Mouse (Mus musculus) intestine, embryonic 15.5 days (tissue): ENCODE data around the gene Utp6. TPM values are rescaled to one million over a fixed set of nuclear protein-coding genes. Genes with fewer than 3 reads are reported as not detected.
"Not testable (repeated sequence)": the region's sequence is repeated elsewhere in the genome, so short reads cannot be mapped to it uniquely, and the experiment has no call there.

Source experiments
- ATAC-seq: fragments of 200-750 bp; cut with Nextera tagmentation; 2 replicates; pipeline ENCODE4 v1.8.0; 2017; ENCODE audit warnings: moderate TSS enrichment, moderate library complexity
- H3K27ac ChIP-seq: fragments of 300-500 bp; sonication (generic); 2 replicates; pipeline ENCODE4 v1.5.1; 2015; ENCODE audit warnings: mild to moderate bottlenecking, inconsistent platforms
- H3K27me3 ChIP-seq: fragments of 300-500 bp; sonication (generic); replicated peaks from 2 replicates; pipeline ENCODE4 v1.6.1; 2015; ENCODE audit warnings: inconsistent platforms
- H3K36me3 ChIP-seq: fragments of 300-500 bp; sonication (generic); 2 replicates; pipeline ENCODE4 v1.6.1; 2015; ENCODE audit warnings: inconsistent platforms
- H3K4me1 ChIP-seq: fragments of 300-500 bp; sonication (generic); replicated peaks from 2 replicates; pipeline ENCODE4 v1.6.1; 2015; ENCODE audit warnings: inconsistent platforms
- H3K4me2 ChIP-seq: fragments of 300-500 bp; sonication (generic); replicated peaks from 2 replicates; pipeline ENCODE4 v1.6.1; 2015; ENCODE audit warnings: mild to moderate bottlenecking, inconsistent platforms
- H3K4me3 ChIP-seq: fragments of 300-500 bp; sonication (generic); replicated peaks from 2 replicates; pipeline ENCODE4 v1.5.1; 2015; ENCODE audit warnings: inconsistent platforms
- H3K9ac ChIP-seq: fragments of 300-500 bp; sonication (generic); 2 replicates; pipeline ENCODE4 v1.6.1; 2015; ENCODE audit warnings: inconsistent platforms
- H3K9me3 ChIP-seq: fragments of 300-500 bp; sonication (generic); 2 replicates; pipeline ENCODE4 v1.6.1; 2016; ENCODE audit warnings: inconsistent platforms
- WGBS: fragments of 180-500 bp; shearing (Covaris S2); methylation state at CpG from one replicate; pipeline ENCODE4 v1.1.7; 2015; 5-methylcytosine and 5-hydroxymethylcytosine counted together
- polyA plus RNA-seq: library from polyadenylated mRNA; unstranded; fragments of >200 nt; fragmentation: Nextera tagmentation; extraction: Ambion mirVana; gene quantifications from 2 replicates; pipeline ENCODE4 v1.2.1, GENCODE M21; 2015

Utp6 gene
- polyA plus RNA-seq, result 47.0 and 50.0 TPM in 2 replicates

GRCm38 (mm10) chr11:79962125-79962876 is at the start of gene Utp6:
Gene Utp6 (minus strand): TSS chr11:79962390.
- peak within 1 kb of the TSS; percentile 72; the same call in 1 of the 2 replicates for H3K27ac ChIP-seq
- H3K9ac ChIP-seq, result peak within 1 kb of the TSS; percentile 69
- WGBS, result under 1% methylated on average over 46 of the region's 46 CpGs

GRCm38 (mm10) chr11:79994271-79994988 is 32.2 kb upstream of the Utp6 start:
- 3% methylated on average over 7 of the region's 7 CpGs for WGBS
- Histone ChIP-seq H3K9me3 (no peaks in the 10 kb centered on the region), H3K36me3 (no peaks in the 10 kb centered on the region), H3K4me3 (peak overlapping the region; percentile 97), H3K27me3 (no peaks in the 10 kb centered on the region), H3K4me2 (peak overlapping the region; percentile 50), H3K9ac (peak overlapping the region; percentile 95), H3K4me1 (no peaks in the 10 kb centered on the region), H3K27ac (no peak overlapping the region)
- no peak for ATAC-seq

More at GRCm38 (mm10) chr11:79962125-79962876, at the start of gene Utp6:
- Histone ChIP-seq H3K4me2 (peak within 1 kb of the TSS; percentile 70), H3K36me3 (peaks cover 15% of the 10 kb centered on the region), H3K27me3 (no peaks in the 10 kb centered on the region), H3K4me1 (no peaks in the 10 kb centered on the region), H3K9me3 (no peaks in the 10 kb centered on the region), H3K4me3 (peak within 1 kb of the TSS; percentile 62)
- ATAC-seq, result peak; percentile 97

DNA sequence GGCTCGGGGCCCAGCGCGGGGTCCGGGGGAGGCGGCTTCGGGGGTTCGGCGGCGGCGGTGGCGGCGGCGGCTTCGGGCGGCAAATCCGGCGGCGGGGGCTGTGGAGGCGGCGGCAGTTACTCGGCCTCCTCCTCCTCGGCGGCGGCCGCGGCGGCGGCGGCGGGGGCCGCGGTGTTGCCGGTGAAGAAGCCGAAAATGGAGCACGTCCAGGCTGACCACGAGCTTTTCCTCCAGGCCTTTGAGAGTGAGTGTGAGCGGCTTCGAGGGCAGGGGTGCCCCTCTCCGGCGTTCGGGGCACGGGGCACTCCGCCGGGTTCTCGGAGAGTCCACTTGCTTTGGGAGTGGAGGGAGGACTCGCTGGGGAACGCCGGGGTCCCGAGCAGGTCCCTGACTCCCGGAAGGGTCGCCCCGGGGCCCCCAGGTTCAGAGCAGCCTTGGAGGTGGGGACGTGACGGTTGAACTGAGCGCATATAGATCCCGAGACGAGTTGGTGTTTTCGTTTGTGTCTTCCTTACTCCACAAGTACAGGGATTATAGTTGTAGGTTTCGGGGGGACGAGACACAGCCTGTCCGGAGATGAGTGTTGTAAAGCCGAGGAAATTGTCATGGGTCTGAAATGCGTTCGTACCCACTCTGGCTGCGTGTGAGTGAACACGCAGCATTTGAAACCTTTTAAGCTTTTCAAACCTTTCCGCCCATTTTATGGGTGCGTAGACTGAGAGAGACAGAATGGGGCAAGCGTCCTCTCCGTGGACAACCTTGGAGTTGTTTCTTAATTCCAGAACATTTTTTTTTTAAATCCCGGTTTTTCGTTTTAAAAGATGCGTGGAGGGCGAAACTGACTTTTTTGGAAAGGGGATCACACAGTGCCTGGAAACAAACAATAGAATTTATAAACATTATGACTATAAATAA is 31.4 kb upstream of the Utp6 start:
- Histone ChIP-seq H3K4me1 (no peaks in the 10 kb centered on the region), H3K27me3 (no peaks in the 10 kb centered on the region), H3K27ac (peak overlapping the region; percentile 100), H3K9me3 (no peaks in the 10 kb centered on the region), H3K4me2 (peak overlapping the region; percentile 50), H3K4me3 (peak overlapping the region; percentile 97), H3K36me3 (no peaks in the 10 kb centered on the region), H3K9ac (peak overlapping the region; percentile 95)
- peak; percentile 42 for ATAC-seq
- under 1% methylated on average over 50 of the region's 74 CpGs for WGBS

DNA sequence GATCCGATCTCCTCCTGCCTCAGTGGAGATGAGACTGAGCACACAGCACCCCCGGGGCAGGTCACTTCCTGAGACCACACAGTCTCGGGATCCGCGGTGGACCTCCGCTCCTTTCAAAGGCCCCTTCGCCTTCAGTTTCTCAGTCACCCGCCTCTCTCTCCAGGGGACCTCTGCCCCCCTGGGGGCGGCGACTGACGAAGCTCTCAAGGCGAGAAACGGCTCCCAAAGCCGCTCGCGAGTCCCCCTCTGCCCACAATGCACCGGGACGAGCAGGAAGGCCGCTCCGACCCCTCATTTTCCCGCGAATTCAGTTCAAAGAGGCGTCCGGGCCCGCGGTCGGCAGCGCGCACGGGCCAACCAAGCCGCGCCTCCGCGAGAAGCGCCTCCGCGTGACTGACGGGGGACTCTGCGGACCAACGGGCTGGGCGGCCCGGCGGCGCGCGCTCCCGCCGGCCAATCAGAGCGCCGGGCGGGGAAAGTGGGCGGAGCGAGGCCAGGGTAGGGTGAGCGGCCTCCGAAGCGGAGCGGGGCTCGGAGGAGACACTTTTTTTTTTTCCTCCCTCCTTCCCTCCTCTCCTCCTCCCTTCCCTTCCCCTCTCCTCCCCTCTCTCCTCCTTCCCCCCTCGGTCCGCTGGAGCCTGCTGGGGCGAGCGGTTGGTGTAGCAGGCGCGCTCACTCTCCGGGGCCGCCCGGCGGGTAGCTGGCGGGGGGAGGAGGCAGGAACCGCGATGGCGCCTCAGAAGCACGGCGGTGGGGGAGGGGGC is 30.6 kb upstream of the Utp6 start, which contains the start of gene Suz12:
Gene Suz12, plus strand, starts transcription at position 515 of the 764 bp plus-strand sequence.
- H3K27me3 ChIP-seq, result no peaks in the 10 kb centered on the region
- H3K4me3 ChIP-seq, result peak within 1 kb of the TSS; percentile 97
- peak; percentile 97 for ATAC-seq
- WGBS, result under 1% methylated on average over 60 of the region's 74 CpGs
- H3K4me2 ChIP-seq, result peak within 1 kb of the TSS; percentile 88
- H3K4me1 ChIP-seq, result no peaks in the 10 kb centered on the region
- no peaks in the 10 kb centered on the region for H3K9me3 ChIP-seq
- peak within 1 kb of the TSS; percentile 100 for H3K27ac ChIP-seq
- H3K36me3 ChIP-seq, result no peaks in the 10 kb centered on the region
- peak within 1 kb of the TSS; percentile 95 for H3K9ac ChIP-seq

DNA sequence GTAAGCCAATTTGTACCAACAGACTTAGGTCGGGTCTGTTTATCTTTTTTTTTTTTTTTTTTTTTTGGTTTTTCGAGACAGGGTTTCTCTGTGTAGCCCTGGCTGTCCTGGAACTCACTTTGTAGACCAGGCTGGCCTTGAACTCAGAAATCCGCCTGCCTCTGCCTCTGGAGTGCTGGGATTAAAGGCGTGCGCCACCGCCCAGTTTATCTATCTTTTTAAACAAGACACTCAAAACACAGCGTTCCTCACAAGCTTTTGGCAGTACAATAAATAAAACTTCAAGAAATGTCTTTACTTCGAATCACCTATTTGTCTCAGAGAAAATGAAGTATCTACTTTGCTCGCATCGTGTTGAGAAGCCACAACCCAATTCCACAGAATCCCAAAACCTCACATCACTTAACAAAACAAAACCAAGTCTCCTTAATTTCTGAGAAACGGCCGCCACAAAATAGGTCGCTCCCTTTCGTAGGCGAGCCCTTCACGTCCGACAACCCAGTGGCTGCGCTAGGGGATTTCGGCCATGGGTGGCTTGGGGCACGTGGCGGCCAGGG is 29.9 kb upstream of the Utp6 start:
- H3K4me3 ChIP-seq, result peak overlapping the region; percentile 97
- H3K27ac ChIP-seq, result peak overlapping the region; percentile 92
- H3K4me2 ChIP-seq, result peak overlapping the region; percentile 88
- H3K36me3 ChIP-seq, result no peaks in the 10 kb centered on the region
- WGBS, result 21% methylated on average over 21 of the region's 21 CpGs
- H3K4me1 ChIP-seq, result no peaks in the 10 kb centered on the region
- H3K9ac ChIP-seq, result peak overlapping the region; percentile 95
- H3K27me3 ChIP-seq, result no peaks in the 10 kb centered on the region
- H3K9me3 ChIP-seq, result no peaks in the 10 kb centered on the region
- no peak for ATAC-seq

DNA sequence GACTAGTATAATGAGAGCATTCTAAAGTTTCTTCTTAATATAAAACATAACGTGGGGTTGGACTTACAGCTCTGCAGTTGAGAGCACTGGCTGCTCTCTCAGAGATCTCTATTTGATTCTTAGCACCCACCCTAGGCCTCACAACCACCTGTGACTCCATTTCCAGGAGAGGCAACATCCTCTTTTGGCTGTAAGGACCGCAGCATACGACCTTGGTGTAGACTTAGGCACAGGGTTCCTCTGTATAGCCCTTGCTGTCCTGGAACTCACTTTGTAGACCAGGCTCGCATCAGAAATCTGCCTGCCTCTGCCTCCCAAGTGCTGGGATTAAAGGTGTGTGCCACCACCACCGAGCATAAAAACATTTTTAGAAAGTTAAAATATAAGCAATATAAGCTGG is 29.4 kb upstream of the Utp6 start:
- Histone ChIP-seq H3K9ac (no peak overlapping the region), H3K36me3 (no peaks in the 10 kb centered on the region), H3K27ac (no peak overlapping the region), H3K27me3 (no peaks in the 10 kb centered on the region), H3K4me1 (no peaks in the 10 kb centered on the region), H3K4me3 (no peak overlapping the region), H3K9me3 (no peaks in the 10 kb centered on the region), H3K4me2 (no peak overlapping the region)
- WGBS, result 93% methylated on average over 5 of the region's 5 CpGs
- ATAC-seq, result no peak

DNA sequence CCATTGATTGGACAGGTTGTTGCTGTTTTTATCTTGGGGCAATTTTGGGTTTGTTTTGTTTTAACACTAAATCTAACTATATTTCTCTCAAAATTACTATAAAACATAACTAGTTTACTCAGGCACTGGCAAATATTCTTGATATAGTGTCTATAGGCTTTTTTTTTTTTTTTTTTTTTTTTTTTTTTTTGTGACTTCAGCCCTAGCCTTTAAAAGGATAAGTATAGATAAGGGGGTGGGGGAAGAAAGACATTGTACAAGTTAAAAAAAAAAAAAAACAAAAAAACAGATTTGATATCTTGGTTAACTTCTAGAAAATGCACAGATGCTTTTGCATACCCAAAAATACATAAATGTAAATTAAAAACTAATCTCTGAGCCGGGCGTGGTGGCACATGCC is 27.9 kb upstream of the Utp6 start:
- H3K4me1 ChIP-seq, result no peaks in the 10 kb centered on the region
- no peak overlapping the region for H3K9ac ChIP-seq
- no peak overlapping the region for H3K27ac ChIP-seq
- H3K4me2 ChIP-seq, result no peak overlapping the region
- 90% methylated on average over 2 of the region's 2 CpGs for WGBS
- no peaks in the 10 kb centered on the region for H3K9me3 ChIP-seq
- no peak for ATAC-seq
- H3K4me3 ChIP-seq, result no peak overlapping the region
- H3K36me3 ChIP-seq, result no peaks in the 10 kb centered on the region
- no peaks in the 10 kb centered on the region for H3K27me3 ChIP-seq

- no peak overlapping the region for H3K9ac ChIP-seq
- no peak for ATAC-seq
- no peak overlapping the region for H3K4me3 ChIP-seq
- H3K27ac ChIP-seq, result no peak overlapping the region
- no peaks in the 10 kb centered on the region for H3K9me3 ChIP-seq
- 91% methylated on average over 3 of the region's 3 CpGs for WGBS
- H3K36me3 ChIP-seq, result no peaks in the 10 kb centered on the region
- no peak overlapping the region for H3K4me2 ChIP-seq
- no peaks in the 10 kb centered on the region for H3K4me1 ChIP-seq
- H3K27me3 ChIP-seq, result no peaks in the 10 kb centered on the region
These were observed 25.7 kb upstream of the Utp6 start for GRCm38 (mm10) chr11:79987896-79988295.

DNA sequence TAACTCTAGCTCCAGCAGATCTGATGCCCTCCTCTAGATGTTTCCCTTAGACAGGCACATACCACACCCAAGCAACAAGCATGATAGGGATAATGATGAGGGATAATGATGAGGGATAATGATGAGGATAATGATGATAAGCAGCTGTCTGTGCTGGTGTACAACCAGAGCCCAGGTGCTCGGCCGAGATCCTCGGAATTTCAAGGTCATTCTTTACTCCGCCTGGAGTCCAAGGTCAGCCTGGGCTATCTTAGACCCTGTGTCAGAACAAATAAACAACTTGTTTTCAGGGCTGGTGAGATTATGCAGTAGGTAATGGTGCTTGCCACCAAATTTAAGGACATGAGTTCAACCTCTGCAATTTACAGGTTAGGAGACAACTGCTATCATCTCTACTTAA is 24.7 kb upstream of the Utp6 start:
- H3K27ac ChIP-seq, result no peak overlapping the region
- no peak for ATAC-seq
- H3K4me1 ChIP-seq, result no peaks in the 10 kb centered on the region
- no peak overlapping the region for H3K4me3 ChIP-seq
- no peaks in the 10 kb centered on the region for H3K9me3 ChIP-seq
- no peaks in the 10 kb centered on the region for H3K27me3 ChIP-seq
- no peak overlapping the region for H3K4me2 ChIP-seq
- H3K36me3 ChIP-seq, result no peaks in the 10 kb centered on the region
- 59% methylated on average over 4 of the region's 4 CpGs for WGBS
- H3K9ac ChIP-seq, result no peak overlapping the region

DNA sequence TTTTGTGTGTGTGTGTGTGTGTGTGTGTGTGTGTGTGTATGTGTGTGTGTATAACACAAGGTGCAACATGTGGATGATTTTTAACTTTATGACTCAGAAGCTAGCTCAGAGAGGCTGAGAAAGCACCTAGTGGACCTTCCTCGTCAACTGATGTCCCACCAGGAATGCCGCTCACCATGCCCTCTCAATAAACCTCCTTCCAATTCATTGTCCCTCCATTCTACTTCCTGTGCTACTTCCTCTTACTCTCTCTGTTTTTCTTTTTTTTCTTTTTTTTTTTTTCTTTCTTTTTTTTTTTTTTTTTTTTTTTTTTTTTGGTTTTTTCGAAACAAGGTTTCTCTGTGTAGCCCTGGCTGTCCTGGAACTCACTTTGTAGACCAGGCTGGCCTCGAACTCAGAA is 15.6 kb upstream of the Utp6 start:
- H3K27ac ChIP-seq, H3K4me2 ChIP-seq, ATAC-seq, H3K36me3 ChIP-seq, H3K9me3 ChIP-seq, H3K9ac ChIP-seq, H3K4me3 ChIP-seq: not testable (repeated sequence)
- 84% methylated on average over 4 of the region's 4 CpGs for WGBS
- H3K27me3 ChIP-seq, result peaks cover 12% of the 10 kb centered on the region
- H3K4me1 ChIP-seq, result peaks cover 14% of the 10 kb centered on the region

DNA sequence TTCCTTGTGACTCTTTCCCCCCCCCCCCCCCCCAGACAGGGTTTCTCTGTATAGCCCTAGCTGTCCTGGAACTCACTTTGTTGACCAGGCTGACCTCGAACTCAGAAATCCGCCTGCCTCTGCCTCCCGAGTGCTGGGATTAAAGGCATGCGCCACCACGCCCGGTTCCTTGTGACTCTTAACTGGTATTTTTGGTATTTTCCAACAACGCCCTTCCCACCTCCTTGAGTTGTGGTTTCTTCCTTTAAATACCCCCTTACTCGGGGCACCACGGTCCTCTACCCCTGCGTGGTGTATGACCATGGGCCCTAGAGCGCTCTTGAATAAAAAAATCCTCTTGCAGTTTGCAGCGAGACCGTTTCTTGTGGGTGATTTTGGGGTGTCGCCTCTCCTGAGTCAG is 14.9 kb upstream of the Utp6 start:
- not testable (repeated sequence) for ATAC-seq, H3K4me3 ChIP-seq, H3K9ac ChIP-seq, H3K36me3 ChIP-seq, H3K9me3 ChIP-seq, H3K4me2 ChIP-seq, H3K27ac ChIP-seq
- WGBS, result 94% methylated on average over 14 of the region's 14 CpGs
- Histone ChIP-seq H3K4me1 (peaks cover 14% of the 10 kb centered on the region), H3K27me3 (peaks cover 12% of the 10 kb centered on the region)
